Mouse (Mus musculus): ENCODE measurements around the gene Glyat.
"Not testable (repeated sequence)": the region's sequence is repeated elsewhere in the genome, so short reads cannot be mapped to it uniquely, and the experiment has no call there.

Glyat gene

DNA sequence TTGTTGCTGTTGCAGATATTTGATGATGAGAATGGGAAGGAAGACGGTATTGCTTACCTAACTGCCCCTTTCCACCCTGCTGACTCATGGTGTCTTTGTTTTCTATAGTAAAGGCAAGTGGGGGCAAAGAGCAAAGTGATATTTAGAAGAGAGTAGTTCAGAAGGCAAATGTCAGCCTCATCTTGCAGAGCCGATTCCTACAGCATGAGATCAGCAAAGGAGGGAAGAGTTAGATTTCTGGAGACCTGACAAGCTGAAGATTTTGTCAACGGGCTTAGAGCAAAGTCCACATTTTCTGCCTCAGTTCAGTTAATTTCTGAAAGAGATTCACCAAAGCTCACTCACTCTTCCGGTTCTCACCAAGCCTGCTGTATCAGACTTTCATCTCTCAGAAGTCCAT, at the start of gene Glyat:
Gene Glyat (plus strand): TSS at position 133 of the 400 bp plus-strand sequence.
- no peak for DNase-seq

DNA sequence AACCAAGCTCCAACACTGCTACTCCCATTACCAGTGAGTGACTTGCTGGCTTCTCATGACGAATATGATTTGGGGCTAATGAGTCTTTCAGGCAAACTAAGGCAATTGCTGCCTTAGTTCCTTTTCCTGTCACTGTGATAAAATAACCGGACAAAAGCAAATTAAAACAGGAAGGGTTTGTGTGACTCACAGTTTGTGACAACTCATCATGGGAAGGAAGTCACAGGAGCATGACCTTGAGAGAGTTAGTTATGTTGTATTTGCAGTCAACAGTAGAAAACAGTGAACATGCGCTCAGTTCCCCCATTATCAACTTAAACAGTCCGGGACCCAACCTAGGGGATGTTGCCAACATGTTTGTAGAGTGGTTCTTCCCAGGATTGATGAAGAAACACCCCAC, 47.8 kb upstream of the Glyat start:
- DNase-seq = no peak

DNA sequence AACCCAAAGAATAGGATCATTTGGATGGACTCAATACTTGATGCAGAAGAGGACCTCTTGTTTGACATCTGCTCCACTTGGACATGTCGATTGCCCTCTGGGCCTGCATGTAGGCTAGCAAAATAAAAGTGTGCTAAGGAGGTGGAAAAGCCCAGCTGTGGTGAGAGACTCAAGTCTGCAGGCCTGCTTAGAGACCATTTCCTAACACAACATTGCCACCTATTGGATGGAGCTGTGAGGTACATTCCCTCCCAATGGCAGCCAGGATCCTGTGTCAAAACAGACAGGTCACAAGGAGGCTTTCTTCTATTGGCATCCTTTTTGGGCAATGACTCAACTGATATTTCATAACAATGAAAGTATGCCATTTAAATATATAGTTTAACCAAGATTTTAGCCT, 41.2 kb upstream of the Glyat start:
- peak; percentile 29 for DNase-seq

DNA sequence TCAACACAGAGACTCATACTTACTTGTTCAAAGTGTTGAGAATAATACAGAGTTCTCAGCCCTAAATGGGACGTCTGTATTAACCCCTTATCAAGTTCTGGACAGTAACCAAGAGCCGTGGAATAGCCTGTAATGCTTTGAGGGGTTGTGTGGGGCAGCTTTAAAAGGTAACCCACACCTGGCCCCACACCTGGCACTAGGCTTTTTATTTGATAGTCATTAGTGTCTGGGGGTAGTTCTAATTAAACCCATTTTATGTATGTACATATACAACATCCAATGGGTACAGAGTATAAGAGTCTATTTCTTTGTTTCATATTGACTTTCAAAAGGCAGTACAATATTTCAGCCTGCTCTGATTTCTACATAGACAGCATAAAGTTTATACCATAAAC, 38.0 kb upstream of the Glyat start:
- no peak for DNase-seq

DNA sequence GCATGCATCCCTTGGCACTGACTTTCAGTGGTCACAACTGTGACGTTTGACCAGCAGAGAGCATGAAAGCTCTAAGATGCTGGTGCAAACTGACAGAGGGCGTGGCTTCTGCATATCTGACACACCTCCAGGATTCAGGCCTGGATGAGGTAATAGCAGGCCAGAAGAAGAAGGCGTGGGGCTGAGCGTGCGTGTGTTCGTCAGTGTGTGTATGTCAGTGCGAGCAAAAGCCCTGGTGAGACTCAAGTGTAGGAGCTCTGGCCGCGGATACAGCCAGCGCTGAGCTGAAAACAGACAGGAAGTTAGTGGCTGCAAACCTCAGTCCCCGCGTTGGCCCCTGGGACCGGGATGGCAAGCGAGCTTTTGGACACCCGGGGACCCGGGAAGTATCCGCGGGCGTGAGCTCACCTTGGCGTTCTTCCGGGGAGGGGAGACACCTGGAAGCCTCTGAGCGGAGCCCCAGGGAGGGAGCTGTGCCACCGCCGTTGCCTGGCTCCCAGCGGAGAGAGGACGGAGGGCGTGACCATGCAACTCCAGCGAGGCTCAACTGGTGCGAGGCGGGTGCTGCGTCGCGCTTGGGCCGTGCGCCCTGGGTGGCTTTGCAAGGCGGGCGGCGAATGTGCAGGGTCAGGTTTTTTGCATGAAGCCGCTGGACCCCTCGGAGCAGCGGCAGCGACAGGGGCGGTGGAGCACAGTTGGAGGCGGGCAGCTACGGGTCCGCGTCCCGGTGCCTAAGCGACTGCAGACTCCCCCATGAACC, 37.4 kb upstream of the Glyat start:
- DNase-seq = peak; percentile 43

DNA sequence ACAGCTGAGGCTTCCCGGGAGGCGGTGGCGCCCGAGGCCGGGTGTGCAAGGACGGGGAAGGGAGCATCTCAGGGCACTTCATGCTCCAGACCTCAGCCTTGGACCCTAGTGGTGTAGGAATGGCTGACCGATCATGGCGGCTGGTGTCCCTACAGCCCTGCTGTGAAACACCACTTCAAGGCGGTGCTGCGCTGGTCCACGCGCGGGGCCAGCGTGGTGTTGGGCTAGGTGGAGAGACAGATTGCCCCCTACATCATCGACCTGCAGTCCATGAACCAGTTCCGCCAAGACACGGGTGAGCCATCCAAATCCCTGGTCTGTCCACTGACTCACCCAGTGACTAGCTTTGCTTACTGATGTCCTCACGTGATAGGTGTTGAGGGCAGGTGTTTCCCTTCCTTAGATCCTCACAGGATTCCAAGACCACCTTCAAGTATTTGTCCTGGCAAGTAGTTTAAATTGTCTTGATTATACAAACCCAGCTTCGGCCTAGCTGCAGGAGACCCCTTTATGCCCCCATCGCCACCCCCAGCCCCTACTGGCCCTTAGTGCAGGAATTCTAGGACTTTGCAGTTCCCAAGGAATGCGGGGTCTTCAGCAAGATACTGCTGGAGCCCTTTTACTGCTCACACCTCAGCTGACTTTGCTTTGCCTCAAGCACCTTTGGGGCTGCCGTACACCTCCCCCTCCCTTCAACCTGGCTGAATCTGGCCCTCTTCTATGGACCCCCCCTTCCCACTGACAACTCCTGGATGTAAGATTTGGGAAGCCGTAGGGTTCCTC, 36.6 kb upstream of the Glyat start:
- no peak for DNase-seq

DNA sequence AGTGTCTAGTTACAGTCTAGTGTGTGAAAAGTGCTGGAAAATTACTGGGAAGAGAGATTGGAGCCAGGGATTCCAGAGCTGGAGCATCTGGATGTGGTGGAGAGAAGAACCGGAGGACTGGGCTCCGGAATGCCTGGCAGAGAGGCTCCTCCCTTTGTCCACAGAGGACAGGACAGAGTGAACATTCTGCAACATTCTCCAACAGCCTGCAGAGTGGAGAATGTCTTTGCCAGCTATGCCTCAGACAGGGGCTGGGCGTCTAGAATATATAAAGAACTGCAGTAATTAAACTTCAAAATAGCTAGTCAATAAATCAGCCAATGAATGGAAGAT, 36.1 kb upstream of the Glyat start:
- no peak for DNase-seq

DNA sequence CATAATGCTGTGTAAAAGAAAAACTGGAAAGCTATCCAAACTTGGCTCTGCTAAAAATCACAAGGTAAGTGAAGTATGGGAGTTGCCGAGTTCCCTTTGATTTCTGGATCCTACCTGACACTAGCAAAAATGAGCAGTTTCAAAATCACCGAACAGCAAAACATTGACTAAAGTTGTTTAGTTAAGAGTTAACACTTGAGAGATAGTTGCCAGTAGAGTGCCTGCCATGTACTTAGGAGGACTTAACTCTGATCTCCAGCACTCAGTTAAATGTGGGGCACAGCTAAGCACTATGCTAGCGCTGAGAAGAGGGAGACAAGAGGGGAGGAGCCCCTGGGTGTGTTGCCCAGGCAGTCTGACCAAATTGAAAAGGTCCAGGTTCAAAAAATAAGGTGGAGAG, 34.4 kb upstream of the Glyat start:
- no peak for DNase-seq

DNA sequence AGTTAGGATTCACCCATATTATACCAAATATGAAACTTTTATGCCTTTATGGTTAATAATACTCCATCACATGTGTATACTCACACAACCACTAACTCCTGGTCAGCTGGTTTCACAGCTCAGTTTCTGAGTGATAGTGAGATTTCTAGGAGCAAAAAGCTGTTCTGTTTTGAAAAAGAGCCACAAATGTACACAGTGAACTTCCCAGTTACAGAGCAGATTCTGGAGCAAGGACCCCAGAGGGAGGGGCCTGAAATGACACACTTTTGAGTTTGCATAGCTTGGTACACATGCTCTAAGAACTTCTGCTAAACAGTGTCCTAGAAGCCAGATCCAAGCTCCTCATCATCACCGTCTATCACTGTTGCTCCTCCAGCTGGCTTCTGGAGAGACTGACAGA, 33.4 kb upstream of the Glyat start, which contains the start of gene Gm4952:
Gene Gm4952 (plus strand): TSS at position 301 of the 400 bp plus-strand sequence.
- no peak for DNase-seq

DNA sequence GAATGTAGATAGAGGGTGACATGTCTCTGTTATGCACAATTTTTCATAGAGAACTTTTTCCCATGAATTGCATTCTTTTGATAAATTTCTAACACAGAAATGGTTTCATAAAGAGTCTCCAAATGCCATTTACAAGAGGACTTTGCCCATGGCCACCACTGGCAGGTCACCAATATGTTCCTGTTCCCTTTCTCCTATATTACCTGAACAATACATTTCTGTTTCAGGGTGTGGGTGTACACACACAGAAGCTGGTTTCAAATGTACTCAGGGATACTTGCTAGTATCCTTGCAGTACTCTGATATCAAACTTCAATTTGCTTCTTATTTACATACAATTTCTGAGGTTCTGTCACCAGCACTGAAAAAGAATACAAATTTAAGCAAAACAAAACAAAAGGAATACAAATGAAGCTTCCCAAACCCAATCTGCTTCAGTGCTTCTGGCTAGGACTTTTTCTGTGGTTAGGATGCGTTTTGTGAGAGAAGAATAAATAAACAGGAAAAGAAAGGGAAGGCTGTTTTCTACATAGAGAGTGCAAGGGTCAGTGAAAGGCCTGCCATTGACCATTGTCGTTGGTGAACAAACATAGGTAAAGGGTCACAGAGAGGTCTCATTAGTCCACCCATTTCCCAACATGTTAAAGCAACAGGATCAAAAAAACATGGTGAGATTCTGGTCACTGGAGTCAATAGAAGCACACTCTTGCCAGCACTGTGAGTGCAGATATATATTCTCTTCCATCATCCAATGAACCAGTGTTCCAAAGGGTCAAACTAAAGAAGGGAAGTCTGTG, 32.2 kb upstream of the Glyat start:
- no peak for DNase-seq

DNA sequence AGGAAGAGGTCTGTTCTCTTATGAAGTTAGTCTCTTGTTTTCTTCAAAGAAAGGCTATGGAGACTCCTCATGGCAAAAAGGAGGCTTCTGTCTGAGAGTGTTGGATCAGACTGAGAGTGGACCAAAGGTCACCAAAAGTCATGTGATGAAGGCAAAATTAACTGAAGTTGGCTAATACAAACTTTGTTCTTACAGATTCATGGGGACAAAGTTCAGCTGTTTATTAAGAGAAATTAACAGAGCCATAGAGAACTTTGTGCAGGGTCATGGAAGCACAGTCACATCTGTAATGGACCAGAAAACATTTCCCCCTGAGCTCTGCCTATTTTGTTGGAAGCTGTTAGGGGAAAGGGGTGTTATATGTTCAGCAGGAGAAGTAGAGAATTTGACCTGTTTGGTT, 24.8 kb upstream of the Glyat start:
- DNase-seq = no peak

DNA sequence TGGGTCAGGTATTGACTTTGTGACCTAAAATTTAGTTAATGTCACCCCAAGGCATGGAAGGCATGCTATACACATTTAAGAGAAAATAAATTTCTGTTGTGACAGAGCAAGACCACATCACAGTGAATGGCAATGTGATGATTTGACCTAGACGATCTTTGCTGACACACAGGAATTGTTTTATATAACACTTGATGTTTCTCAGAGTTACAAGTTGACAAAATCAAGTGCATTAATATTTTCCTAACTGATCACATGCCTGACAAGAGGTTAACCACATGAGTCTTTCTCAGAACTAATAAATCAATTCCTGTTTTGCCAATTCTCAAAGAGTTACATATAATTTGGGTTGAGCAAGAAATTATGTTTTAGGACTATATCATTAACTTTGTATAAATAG, 19.5 kb upstream of the Glyat start:
- DNase-seq = no peak

DNA sequence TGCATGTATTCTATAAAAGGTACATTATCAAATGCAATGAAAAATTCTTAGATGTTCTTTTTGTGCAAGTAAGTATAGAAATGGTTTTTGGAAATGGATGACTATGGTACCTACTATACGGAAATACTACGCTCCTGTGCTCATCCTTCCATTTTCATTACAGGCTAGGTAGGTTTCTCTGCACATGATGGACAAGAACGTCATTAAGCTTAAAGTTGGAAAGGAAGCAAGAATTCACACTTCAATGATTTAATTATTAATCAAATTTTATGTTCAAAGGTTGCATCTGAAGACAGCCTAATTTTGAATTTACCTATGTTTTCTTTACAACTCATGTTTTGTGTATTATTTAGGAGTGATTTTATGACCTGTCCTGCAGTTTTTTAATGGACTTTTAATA, 1.2 kb downstream of the Glyat start:
- DNase-seq = no peak

DNA sequence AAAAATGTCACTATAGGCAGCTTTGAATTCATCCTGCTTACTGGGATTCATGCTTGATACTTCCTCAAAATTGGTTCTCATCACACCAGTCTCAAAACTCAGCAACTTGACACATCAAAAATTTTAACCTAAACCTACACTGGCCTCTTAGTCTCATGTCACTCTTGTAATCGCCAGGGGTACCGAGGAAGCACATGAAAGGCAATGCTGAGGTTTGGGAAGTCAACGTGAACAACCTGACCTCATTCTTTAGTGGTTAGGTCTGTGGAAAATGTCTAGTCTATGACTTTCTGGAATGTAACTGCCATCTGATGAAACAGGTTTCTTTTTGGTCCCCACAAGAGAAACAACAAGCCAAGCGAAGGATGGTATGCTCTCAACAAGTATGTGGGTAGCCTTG, 1.9 kb downstream of the Glyat start:
- DNase-seq = no peak

DNA sequence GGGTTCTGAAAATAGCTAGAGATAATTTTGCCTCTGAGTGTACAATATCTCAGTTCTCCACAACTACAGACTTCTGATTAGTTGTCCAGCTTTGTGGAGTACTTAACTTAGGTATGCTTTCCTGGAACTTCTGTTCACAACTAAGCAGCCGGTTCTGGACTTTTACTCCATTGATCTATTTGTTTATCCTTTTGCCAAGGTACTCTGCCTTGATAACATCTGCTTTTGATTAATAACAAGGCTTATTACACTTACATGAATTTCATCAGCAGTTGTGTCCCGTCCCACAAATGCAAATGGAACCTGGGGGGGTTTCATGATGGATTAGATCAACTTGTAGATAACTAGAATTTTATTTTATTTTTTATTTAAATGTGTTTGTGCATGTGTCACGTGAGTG, 3.8 kb downstream of the Glyat start:
- DNase-seq = no peak

DNA sequence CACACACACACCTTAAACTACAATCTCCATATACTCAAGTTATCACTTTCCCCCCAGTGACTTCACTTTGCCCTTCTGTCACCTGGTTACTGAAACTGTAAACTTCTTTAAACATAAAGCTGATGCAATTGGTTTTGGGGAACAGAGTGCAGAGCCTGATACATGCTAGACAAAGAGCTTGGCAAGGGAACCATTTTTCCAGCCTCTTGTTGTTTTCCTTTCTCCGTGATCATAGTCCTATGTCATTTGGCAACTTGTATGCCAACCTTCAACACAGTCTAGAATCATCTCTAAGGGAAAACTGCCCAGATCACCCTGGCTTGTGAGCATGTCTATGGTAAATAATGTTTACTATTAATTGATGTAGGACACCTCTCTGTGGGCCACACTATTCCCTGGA, 4.9 kb downstream of the Glyat start:
- DNase-seq = no peak

DNA sequence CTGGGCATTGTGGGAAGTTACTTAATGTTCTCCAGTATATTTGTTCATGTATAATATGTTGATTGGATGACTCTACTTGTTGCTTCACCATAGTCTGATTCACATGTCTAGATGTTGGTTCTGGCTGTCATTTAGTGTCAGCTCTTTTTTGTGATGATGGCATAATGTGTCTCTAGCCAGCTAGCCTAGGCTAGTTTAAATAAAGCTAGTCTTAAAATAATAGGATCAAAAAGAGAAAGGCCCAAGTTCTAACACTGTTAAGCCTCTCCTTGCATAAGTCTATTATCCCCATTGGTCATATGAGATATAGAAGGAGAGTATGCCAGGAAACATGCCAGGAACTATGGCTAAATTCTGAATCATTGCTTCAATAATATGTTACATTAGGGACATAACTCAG, 16.4 kb downstream of the Glyat start:
- no peak for DNase-seq

DNA sequence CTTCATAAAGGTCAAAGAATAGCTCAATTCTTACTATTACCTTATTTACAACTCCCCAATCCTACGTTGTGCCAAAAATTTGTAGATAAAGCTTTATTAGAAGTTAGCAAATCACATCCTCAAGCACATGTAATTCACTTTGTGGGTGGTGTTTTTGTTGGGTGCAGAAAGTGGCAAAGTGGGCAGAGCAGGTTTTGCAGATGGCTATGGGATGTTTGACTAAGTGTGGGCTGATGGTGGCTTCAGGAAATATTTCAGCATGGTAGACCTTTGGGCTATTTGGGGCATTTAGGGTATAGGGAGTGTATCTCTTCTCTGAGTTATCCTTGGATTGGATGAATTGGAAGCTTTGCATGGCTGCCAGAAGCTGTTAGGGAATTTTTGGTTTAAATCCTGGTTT, 33.0 kb downstream of the Glyat start:
- DNase-seq = no peak

DNA sequence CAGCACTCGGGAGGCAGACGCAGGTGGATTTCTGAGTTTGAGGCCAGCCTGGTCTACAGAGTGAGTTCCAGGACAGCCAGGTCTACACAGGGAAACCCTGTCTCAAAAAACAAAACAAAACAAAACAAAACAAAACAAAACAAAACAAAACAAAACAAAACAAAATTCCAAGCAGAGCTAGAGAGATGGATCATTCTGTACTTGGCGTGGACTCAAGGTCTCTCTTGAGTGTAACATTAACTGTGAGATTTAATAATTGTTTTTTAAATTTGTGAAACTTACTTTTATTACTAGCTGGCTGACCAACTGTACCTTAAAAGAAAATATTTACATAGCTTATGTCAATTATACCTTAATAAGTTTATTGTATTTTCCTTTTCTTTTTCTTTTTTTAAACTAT, 35.5 kb downstream of the Glyat start:
- DNase-seq = not testable (repeated sequence)

DNA sequence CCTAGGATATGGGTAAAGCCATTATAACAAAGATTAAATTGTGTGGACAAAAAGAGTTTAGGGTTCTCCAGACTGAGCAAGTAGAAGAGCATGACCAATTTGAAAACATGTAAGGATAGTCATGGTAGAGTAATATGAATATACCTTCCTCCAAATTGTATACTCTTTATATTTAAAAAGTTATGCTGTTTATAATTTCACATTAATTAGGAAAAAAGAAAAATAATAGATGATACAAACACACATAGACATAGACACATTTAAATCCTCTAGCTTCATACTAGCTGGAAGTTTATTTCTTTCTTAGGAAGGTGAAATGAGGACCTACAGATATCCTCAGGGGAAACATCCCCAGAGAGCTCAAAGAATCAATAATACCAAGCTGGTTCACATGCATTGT, 37.0 kb downstream of the Glyat start, which contains the start of gene Olfr1442:
Gene Olfr1442 (plus strand): TSS at position 301 of the 400 bp plus-strand sequence.
- no peak for DNase-seq

DNA sequence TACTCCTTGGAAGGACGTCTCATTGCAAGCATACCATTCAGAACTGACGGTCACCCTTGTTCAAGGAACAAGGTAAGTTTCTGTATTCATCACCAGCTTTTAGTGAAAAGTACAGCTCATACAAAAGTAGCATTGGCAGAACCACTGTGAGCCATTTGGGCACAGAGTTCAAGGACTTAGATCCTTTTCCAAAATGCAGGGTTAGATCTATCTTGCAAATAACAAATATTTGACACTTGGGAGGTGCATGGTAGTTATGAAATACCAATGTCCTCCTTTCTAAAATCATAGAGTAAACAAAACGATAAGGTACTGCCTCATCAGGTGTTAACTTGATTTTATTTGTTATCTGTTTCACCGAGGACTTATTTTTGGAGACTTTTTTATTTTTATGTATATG, 37.9 kb downstream of the Glyat start:
- DNase-seq = no peak

DNA sequence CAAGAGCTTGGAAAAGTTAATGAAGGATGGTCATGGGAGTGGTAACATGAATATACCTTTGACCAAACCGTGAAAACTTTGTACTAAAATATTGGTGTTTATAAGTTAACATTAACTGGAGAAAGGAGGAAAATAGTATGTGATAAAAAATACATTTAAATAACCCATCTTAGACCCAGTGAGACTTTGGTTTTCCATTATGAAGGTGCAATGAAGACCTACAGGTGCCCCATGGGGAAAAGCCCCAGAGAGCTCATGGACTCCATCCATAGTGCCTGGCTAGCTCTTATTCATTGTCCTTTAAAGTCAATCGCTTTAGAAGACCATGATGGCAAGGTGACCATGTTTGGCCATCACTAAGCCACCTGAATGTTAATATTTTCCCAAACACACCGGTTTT, 44.7 kb downstream of the Glyat start, which contains the start of gene Olfr1443:
Gene Olfr1443 (plus strand): TSS at position 301 of the 400 bp plus-strand sequence.
- DNase-seq = no peak

DNA sequence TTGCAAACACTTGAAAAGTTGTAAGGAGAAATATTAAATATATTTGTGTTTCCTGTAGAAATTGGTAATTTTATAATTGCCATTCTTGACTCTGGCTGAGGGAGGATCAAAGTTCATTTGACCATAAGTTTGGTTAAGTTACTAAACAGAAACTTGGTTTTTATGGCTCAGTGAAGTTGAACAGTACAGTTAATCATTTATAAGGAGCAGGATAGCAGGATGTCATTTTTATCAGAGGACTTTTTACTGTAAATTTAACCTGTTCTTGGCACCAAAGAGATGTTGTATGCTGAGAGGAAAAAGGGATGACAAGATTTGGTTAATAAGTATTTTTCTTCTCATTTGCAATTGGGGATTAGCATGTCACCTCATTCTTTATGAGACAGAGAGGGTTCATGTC, 51.5 kb downstream of the Glyat start:
- DNase-seq = no peak

DNA sequence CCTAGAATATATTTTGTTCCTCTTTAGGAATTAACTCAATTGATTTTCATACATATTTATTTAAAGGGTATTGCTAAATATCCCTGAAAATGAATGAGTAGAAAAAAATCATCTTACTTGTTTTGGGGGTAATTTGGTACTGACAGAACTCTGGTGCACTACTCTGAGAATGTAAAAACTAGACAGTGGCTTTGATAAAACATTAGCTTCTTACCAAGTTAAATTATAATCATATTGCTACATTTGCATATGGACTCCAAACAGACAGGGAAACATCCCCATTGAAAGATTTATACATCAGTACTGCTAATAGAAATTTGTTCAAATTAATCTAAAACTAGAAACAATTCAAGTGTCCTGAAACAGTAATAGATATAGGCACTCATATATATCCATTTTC, 52.1 kb downstream of the Glyat start:
- no peak for DNase-seq
